Mouse (Mus musculus) cortical plate, adult 2 months (tissue): ENCODE results near the gene Prcp.

Experiments used
- CTCF ChIP-seq: fragments of 200-500 bp; IDR thresholded peaks from 2 replicates; pipeline ENCODE4 v1.5.1; 2011; ENCODE audit warnings: mild to moderate bottlenecking, control low read depth, low read length; ENCODE audit not compliant: insufficient read depth; ENCODE audit errors: extremely low read depth
- POLR2A ChIP-seq: fragments of 200-500 bp; IDR thresholded peaks from 2 replicates; pipeline ENCODE4 v1.6.1; 2011; ENCODE audit warnings: mild to moderate bottlenecking, low read length, control low read depth; ENCODE audit not compliant: insufficient read depth; ENCODE audit errors: extremely low read depth

DNA sequence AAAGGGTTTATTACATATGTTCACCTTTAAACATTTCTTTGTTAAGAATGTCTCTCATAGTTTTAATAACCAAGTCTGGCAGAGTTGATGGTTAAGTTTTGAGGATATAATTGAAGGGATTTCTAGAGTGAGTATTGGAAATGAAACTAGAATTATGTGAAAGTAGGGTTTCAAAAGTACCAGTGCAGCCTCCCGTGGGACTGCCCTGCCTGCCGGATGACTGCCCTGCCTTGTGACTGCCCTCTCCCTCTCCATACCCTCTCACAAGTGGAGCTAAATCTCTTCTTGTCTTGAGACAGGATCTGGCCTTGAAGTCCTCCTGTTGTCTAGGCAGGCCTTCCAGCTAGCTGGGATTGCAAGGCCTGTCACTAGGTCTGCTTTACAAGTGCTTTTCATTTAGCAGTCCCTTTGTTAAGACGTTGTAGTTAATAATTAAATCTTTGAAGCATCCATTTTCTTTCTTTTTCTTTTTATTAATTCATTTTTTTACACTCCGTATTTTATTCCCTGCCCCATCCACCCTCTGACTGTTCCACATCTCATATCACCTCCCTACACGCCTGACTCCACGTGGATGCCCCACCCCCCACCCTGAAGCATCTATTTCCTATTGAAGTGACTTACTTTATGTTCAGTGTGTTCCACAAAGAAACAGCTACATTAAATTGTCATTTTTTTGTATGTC lies 46.0 kb downstream of the Prcp start:
- no peak for TF ChIP-seq CTCF
- TF ChIP-seq POLR2A: no peak
